In genomic region chr5:139970186-139970631, GRCm38 (mm10) we compare ENCODE assay signal across 8 mouse cellular contexts.
DNase-seq lines count a peak whose midpoint lies in the region; ATAC-seq and TF ChIP-seq lines count a peak whose summit lies in the region.

No protein-coding gene starts in this region.

- H3K4me3 ChIP-seq in hindbrain, embryonic 10.5 days = no peak overlapping the region
- no peak overlapping the region for H3K4me3 ChIP-seq in hindbrain, embryonic 11.5 days (ENCODE audit: low read depth, low read length)
- H3K4me3 ChIP-seq in thymus, adult 2 months (ENCODE audit: control insufficient read depth, insufficient read depth, low read length) = no peak overlapping the region

- H3K36me3 ChIP-seq in hindbrain, embryonic 10.5 days = no peaks in the 10 kb centered on the region
- no peaks in the 10 kb centered on the region for H3K36me3 ChIP-seq in hindbrain, embryonic 11.5 days (ENCODE audit: control insufficient read depth, insufficient read depth, low read length)
- no peaks in the 10 kb centered on the region for H3K36me3 ChIP-seq in thymus, adult 2 months (ENCODE audit: control insufficient read depth, insufficient read depth, low read length)

- H3K4me1 ChIP-seq in hindbrain, embryonic 10.5 days (replicated peaks) = peaks cover 4% of the 10 kb centered on the region; the same call in 1 of the 2 replicates
- H3K4me1 ChIP-seq in hindbrain, embryonic 11.5 days (replicated peaks; ENCODE audit: control insufficient read depth, insufficient read depth, low read length) = no peaks in the 10 kb centered on the region
- no peaks in the 10 kb centered on the region for H3K4me1 ChIP-seq in thymus, adult 2 months (replicated peaks; ENCODE audit: control insufficient read depth, insufficient read depth, low read length)

- DNase-seq in hindbrain, embryonic 10.5 days (ENCODE audit: low spot score) = peak; percentile 27
- DNase-seq in hindbrain, embryonic 11.5 days (ENCODE audit: low spot score) = no peak
- DNase-seq in thymus, adult 2 months = peak; percentile 19
- DNase-seq in thymus, postnatal 0 days (ENCODE audit: low spot score) = no peak
- peak; percentile 22 for DNase-seq in cerebellum, adult 9-10 months
- peak; percentile 57 to 71 for DNase-seq in kidney, adult 8-10 months
- DNase-seq in c-Kit-positive CD71-positive TER-119-positive erythroid progenitor cells, embryonic 14.5 days (ENCODE audit: low spot score) = no peak
- DNase-seq in left cerebral cortex, adult 18-20 months (ENCODE audit: low spot score in 2 of 2) = no peak

- TF ChIP-seq CTCF in thymus, adult 2 months (IDR thresholded peaks at IDR 0.05; ENCODE audit: borderline replicate concordance, control insufficient read depth, extremely low read depth, insufficient read depth, low read length, poor library complexity) = peak; percentile 51; the same call in 1 of the 2 replicates

- peaks cover 19% of the 10 kb centered on the region for H3K27me3 ChIP-seq in hindbrain, embryonic 10.5 days (ENCODE audit: insufficient read depth, poor library complexity, severe bottlenecking)
- 0 out of 2 replicates have a peak, but pooled peaks cover 2% of the 10 kb centered on the region for H3K27me3 ChIP-seq in hindbrain, embryonic 11.5 days (ENCODE audit: control insufficient read depth, insufficient read depth, low read length)
- H3K27me3 ChIP-seq in thymus, adult 2 months (ENCODE audit: control insufficient read depth, insufficient read depth, low read length) = no peaks in the 10 kb centered on the region

- no peak overlapping the region for H3K9ac ChIP-seq in hindbrain, embryonic 11.5 days (ENCODE audit: low read depth, low read length)

- H3K27ac ChIP-seq in hindbrain, embryonic 10.5 days = peak overlapping the region; percentile 1; the same call in 1 of the 2 replicates
- no peak overlapping the region for H3K27ac ChIP-seq in hindbrain, embryonic 11.5 days (ENCODE audit: low read depth, low read length)
- no peak overlapping the region for H3K27ac ChIP-seq in thymus, adult 2 months (ENCODE audit: control insufficient read depth, insufficient read depth, low read length)

- 76% methylated on average over 12 of the region's 12 CpGs for WGBS in hindbrain, embryonic 10.5 days
- 75% methylated on average over 12 of the region's 12 CpGs for WGBS in hindbrain, embryonic 11.5 days
- 21% methylated on average over 12 of the region's 12 CpGs for WGBS in thymus, adult 2 months

- no peak for TF ChIP-seq POLR2A in thymus, adult 2 months (IDR thresholded peaks at IDR 0.05; ENCODE audit: control insufficient read depth, extremely low read depth, insufficient read depth, low read length, poor library complexity)

- no peaks in the 10 kb centered on the region for H3K9me3 ChIP-seq in hindbrain, embryonic 10.5 days
- no peaks in the 10 kb centered on the region for H3K9me3 ChIP-seq in hindbrain, embryonic 11.5 days (ENCODE audit: control insufficient read depth, low read length)

- no peak overlapping the region for H3K4me2 ChIP-seq in hindbrain, embryonic 11.5 days (replicated peaks; ENCODE audit: low read depth, low read length)

- ATAC-seq in hindbrain, embryonic 11.5 days (ENCODE audit: low FRiP score) = no peak

Comparison
In these comparisons a context has a peak if more than half of its experiments do, and no peak if none do; other contexts are left out.
1. DNase-seq: peak in hindbrain, embryonic 10.5 days (single experiment), thymus, adult 2 months (single experiment), cerebellum, adult 9-10 months (single experiment) and kidney, adult 8-10 months (2 of 2); none in hindbrain, embryonic 11.5 days (single experiment), thymus, postnatal 0 days (single experiment), c-Kit-positive CD71-positive TER-119-positive erythroid progenitor cells, embryonic 14.5 days (single experiment) and left cerebral cortex, adult 18-20 months (0 of 2).